Mouse (Mus musculus) frontal cortex, postnatal 14 days (tissue): ENCODE results near the gene Wdr89.

Experiments used
- DNase-seq, 2 experiments: peaks; one replicate each; pipeline ENCODE4 v3.0.0; 2022; ENCODE audit warnings: low spot score in 2 of 2

Wdr89 gene

GRCm38 (mm10) chr12:75668916-75669257 lies 450 bp downstream of the Wdr89 start:
- DNase-seq, result peak in 1 of 2 experiments; percentile 25

- DNase-seq, result no peak
Measured at GRCm38 (mm10) chr12:75668221-75668620, 1.1 kb downstream of the Wdr89 start.

DNA sequence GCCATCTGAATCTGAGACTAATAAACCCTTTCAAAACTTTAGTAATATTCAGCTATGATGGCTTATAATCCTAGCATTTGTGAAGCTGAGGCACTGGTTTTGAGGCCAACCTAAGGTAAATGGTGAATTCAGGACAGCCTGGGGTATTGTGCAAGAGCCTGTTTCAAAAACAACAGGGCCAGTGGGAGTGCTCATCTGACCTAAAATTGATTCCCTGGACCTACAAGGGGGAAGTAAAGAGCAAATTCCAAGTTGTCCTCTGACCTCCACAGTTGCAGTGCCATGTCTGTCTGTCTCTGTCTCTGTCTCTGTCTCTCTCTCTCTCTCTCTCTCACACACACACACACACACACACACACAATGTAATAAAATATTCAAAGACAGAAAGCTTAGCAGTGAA lies 2.4 kb downstream of the Wdr89 start:
- DNase-seq, result no peak

- DNase-seq, result no peak
Measured at GRCm38 (mm10) chr12:75664516-75664810, 4.9 kb downstream of the Wdr89 start.

DNA sequence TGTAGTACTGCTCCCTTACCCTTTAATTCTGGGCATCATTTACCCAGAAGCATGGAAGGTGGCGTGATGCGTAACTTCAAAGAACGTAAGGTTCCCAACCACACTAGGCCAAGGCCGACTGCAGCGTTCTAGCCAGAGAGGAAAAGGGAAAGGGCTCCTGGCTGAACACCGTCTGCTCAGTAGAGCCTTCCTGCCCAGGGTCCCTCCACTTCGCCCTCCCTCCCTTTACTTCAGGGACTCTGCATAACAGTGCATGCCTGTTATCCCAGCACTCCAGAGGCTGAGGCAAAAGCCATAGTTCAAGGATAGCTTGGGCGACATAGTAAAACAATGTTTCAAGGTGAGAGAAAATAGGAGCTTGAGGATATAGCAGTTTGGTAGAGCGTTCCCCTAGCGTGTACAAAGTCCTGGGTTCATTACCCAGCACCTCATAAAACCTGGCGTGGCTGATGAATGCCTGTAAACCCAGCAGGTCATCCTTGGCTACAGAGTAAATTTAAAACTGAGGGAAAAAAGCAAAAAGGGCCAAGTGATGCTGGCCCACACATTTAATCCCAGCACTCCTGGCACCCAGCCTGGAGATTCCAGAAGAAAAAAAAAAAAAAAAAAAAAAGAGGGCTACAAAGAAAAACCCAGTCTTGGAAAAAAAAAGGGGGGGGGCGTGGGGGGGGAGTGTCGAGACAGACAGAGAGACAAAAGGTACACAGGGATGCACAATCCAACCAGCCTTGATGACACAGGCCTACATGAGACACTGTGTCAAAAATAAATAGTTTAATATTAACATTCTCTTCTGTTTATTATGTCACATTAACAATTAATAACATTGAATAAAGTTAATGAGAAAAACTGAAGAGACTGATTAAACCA lies 5.5 kb downstream of the Wdr89 start:
- DNase-seq, result no peak

GRCm38 (mm10) chr12:75662376-75662775 lies 7.0 kb downstream of the Wdr89 start:
- DNase-seq, result no peak

DNA sequence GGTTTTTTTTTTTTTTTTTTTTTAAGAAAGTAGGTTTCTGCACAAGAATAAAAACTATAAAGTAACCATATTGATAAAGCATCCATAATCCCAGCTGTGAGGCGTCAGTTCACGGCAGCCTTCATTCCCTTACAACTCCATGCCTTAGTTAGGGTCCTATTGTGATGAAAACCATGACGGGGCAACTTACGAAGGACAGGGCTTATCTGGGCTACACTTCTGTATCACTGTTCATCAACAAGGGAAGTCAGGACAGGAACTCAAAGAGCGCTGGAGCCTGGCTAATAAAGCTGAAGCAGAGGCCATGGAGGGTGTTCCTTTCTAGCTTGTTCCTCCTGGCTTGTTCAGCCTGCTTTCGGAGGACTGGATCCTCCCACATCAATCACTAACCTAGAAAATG lies 10.9 kb downstream of the Wdr89 start:
- no peak for DNase-seq

GRCm38 (mm10) chr12:75656580-75656979 lies 12.8 kb downstream of the Wdr89 start:
- peak in 1 of 2 experiments; percentile 34 for DNase-seq

- DNase-seq, result no peak
Measured at GRCm38 (mm10) chr12:75654247-75654801, 15.0 kb downstream of the Wdr89 start.

DNA sequence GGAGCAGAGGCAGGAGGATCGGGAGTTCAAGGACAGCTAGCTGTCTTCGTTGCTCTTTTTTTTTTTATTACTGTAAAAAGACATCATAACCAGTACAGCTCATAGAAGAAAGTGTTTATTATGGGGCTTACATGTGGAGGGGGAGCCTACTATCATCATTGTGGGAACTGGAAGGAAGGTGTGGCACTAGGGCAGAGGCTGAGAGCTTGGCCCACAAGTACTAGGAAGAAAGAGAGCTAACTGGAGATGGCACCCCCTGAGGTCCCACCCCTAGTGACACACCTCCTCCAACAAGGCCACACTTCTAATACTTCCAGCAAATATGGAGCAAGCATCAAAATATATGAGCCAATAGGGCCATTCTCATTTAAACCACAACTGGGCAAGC lies 19.6 kb downstream of the Wdr89 start:
- no peak for DNase-seq

DNA sequence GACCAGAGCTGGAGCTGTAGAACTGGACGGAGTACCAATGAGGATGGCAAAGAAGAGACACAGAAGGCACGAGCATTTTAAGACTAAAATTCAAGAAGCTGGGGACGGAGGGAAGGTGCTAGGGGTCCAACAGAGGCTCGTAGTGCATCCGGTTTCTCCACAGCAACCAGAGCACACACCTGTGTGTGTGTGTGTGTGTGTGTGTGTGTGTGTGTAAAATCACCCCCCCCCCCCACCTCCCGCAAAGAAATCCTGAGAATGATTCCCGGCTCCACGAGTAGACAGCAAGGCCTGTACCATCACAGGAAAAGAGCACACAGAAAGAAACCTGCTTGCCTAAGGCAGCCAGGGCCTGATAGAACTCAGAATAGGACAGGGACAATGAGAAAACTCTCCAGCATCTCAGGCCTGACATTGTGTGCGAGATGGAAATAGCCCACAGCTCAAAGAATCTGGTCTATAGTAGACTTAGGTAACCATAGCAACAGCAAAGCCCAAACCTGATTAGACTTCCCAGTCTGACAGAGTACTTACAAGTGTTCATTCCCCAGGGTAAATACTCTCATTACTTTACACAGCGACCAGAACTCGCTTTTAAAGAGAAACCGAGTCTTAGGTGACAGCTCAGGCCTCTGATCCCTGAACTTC lies 20.2 kb downstream of the Wdr89 start:
- DNase-seq, result no peak

DNA sequence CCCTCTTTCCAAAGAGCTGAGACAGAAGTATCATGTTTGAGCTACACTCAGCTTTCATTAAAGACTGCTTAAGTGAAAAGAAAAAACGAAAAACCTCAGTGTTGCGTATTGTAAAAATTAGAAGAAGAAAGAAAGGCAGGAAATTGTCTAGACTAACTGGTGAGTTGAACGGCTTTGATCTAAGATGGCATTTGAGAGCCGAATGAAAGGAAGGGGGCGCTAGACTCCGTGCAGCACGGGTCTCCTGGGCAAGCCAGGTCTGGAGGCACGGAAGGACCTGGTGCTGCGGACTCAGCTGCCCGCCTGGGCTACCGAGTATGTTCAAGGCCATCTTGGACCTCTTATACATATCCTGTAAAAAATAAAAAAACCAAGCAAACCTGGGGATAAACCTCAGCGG lies 21.1 kb downstream of the Wdr89 start:
- no peak for DNase-seq

DNA sequence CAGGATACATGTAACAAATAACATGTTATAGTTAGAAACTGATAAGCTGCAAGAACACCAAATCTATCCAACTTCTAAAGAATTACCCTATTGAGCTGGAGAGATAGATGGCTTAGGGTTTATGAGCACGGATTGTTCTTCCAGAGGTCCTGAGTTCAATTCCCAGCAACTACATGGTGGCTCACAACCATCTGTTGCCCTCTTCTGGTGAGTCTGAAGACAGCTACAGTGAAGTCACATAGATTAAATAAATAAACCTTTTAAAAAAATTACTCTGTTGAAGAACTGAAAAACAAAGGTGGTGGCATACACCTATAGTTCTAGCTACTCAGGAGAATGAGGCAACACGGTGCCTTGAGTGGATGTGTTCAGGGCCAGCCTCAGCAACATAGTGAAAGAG lies 21.7 kb downstream of the Wdr89 start:
- DNase-seq, result no peak

- no peak for DNase-seq
Measured at GRCm38 (mm10) chr12:75645780-75646179, 23.6 kb downstream of the Wdr89 start.

DNA sequence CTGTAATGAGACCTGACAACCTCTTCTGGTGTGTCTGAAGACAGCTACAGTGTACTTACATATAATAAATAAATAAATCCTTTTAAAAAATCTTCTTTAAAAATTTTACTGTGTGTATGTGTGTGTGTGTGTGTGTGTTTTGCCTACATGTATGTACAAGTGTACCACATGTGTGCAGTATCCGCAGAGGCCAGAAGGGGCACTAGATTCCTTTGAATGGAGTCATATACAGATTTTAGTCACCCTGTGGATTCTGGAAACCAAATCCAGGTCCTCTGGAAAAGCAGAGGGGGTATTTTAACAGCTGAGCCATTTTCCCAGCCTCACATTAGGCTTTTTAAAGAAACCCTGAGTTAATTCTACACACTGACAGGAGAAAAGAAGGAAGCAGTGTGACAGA lies 27.6 kb downstream of the Wdr89 start:
- DNase-seq, result no peak

DNA sequence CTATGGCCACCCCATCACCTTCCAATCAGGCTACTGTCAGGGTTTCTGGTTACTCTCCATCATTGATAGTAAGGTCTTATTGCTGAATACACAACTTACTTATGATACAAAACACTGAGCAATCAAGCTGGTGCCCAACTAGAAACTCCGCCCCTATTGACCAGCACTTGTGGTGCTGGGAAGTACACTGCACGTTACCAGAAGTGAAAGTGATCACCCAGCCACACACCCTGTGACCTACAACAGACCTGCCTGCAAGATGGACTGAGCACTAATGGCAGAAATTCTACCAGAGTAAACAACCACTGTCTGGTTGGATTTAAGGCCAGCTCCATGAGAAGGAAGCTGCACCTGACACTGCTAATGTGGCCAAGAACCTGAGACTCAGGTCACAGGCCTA lies 31.0 kb downstream of the Wdr89 start:
- no peak for DNase-seq

DNA sequence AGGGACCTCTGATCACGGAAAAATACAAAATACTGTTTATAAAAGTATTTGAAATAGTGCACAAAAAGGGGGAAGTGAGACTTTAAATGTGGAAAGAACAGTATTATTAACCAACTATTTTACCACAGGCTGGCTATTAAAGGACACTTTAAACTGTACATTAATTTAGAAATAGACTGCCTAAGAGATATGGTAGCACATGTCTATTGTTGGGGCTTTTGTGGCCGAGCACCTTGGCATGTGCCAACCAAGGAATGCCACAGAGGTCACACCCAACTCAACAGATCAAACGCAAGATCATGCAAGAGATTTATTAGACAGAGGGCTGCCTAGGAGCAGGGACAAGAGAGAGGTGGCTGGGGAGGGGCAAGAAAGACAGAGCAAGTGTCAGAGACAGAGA lies 32.2 kb downstream of the Wdr89 start:
- no peak for DNase-seq

GRCm38 (mm10) chr12:75635771-75636430 lies 33.4 kb downstream of the Wdr89 start:
- DNase-seq, result no peak

DNA sequence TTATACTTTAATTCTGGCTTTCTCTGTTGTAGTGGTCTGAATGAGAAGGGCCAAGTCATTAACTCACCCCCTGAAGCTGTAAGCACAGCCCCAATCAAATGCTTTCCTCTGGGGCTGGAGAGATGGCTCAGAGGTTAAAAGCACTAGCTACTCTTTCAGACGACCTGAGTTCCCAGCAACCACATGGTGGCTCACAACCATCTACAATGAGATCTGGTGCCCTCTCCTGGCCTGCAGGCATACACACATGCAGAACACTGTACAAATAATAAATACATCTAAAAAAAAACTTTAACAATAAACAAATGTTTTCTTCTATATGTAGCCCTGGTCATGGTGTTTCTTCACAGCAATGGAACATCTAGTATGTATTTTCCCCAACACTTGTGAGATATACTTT lies 39.7 kb downstream of the Wdr89 start:
- DNase-seq, result no peak

DNA sequence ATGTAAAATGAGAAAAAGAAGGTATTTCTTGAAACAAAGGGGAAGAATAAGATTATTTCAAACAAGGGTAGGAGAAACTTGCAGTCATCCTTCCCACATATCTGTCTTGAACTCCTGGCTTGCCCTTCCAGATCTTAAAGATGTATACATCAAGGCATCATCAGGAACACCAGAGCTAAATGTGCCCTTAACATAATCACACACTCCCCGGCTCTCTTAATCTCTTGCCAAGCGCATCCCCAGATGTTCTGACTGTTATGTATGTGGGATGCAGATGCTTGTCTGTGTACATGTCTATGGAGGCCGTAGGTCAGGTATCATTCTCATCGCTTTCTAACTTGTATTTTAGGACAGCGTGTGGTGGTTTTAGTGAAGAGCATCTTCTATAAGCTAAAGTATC lies 46.0 kb downstream of the Wdr89 start:
- DNase-seq, result no peak

DNA sequence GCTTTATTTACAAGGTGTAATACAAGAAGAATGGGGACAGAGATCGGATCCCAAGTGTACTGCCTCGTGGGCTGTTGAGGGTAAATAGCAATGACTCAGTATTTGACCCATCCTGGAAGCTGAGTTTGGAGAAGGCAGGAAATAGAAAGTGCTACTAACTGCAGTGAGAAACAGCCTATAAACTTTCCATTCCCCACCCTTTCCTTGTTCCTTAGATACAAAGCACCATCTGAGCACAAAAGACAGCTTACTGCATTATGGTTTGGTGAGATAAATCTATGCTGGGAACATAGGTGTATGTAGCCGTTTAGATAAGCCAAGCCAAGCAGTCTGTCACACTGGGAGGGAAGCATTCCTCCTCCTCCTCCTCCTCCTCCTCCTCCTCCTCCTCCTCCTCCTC lies 46.5 kb downstream of the Wdr89 start:
- no peak for DNase-seq

GRCm38 (mm10) chr12:75616841-75617240 lies 52.5 kb downstream of the Wdr89 start:
- DNase-seq, result no peak
